In the genomic region with DNA sequence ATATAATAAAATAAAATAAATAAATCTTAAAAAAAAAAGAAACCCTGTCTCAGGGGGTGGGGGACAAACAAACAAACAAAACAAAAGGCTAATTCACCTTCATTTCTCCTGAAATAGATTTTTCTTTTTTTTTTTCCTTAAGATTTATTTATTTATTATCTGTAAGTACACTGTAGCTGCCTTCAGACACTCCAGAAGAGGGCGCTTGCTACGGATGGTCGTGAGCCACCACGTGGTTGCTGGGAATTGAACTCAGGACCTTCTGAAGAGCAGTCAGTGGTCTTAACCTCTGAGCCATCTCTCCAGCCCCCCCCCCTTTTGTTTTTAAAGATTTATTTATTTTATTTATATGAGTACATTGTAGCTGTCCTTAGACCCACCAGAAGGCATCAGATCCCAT, we compare ENCODE assay signal across 14 mouse cellular contexts. TPM values are rescaled to one million over a fixed set of nuclear protein-coding genes. Genes with fewer than 3 reads are reported as not detected.
DNase-seq lines count a peak whose midpoint lies in the region; ATAC-seq and TF ChIP-seq lines count a peak whose summit lies in the region.
"Had no signal": no experiment of that assay in that cellular context is flagged by ENCODE, and none has a peak within 500 bp of the region (broad histone marks: within the 10 kb centered on the region; RNA-seq: fewer than 3 reads in every experiment).

No protein-coding gene starts in this region.

- peak overlapping the region; percentile 87; the same call in 1 of the 2 replicates for H3K4me2 ChIP-seq in lung, embryonic 15.5 days
- H3K4me2 ChIP-seq in limb, embryonic 13.5 days (replicated peaks), result 0 out of 2 replicates have a peak overlapping the region, but pooled peaks have one; percentile 81

- DNase-seq in gastrocnemius, adult 2 months, result no peak
- DNase-seq in gastrocnemius, adult 18-20 months (ENCODE audit: low spot score), result no peak
- no peak for DNase-seq in lung, adult 2 months
- no peak for DNase-seq in layer of hippocampus, postnatal 10 days (ENCODE audit: low spot score in 2 of 2)
- no peak for DNase-seq in natural killer cell, adult 2 months (ENCODE audit: low spot score in 2 of 2)
- DNase-seq: kidney, postnatal 10 days; thymus, postnatal 25 days had no signal

- H3K4me1 ChIP-seq in lung, embryonic 15.5 days, result peaks cover 13% of the 10 kb centered on the region
- H3K4me1 ChIP-seq in lung, adult 2 months (ENCODE audit: control insufficient read depth, insufficient read depth, low read length), result peaks cover 5% of the 10 kb centered on the region; the same call in 1 of the 2 replicates
- H3K4me1 ChIP-seq in E14TG2a.4 (replicated peaks; ENCODE audit: low read depth, low read length), result peaks cover 46% of the 10 kb centered on the region
- H3K4me1 ChIP-seq in limb, embryonic 13.5 days, result peaks cover 16% of the 10 kb centered on the region

- no peak for ATAC-seq in lung, embryonic 15.5 days (ENCODE audit: borderline replicate concordance, extremely low read depth, low FRiP score, low TSS enrichment)
- no peak for ATAC-seq in limb, embryonic 13.5 days (ENCODE audit: low FRiP score, low read depth)

- TF ChIP-seq CTCF in gastrocnemius, adult 2 months (IDR thresholded peaks at IDR 0.05), result peak; percentile 12; the same call in 1 of the 2 replicates
- TF ChIP-seq CTCF in lung, adult 2 months (IDR thresholded peaks at IDR 0.05; ENCODE audit: insufficient read depth, low read length), result no peak
- 0 out of 2 replicates have a peak, but pooled peaks have one; percentile 11 for TF ChIP-seq CTCF in E14TG2a.4 (conservative IDR thresholded peaks at IDR 0.05; ENCODE audit: low read length)

- no peaks in the 10 kb centered on the region for H3K9me3 ChIP-seq in lung, embryonic 15.5 days
- H3K9me3 ChIP-seq in E14TG2a.4 (ENCODE audit: low read length), result no peaks in the 10 kb centered on the region
- H3K9me3 ChIP-seq in limb, embryonic 13.5 days, result no peaks in the 10 kb centered on the region

- WGBS in lung, embryonic 15.5 days, result 70% methylated on average over 4 of the region's 4 CpGs
- WGBS in lung, adult 2 months, result 47% methylated on average over 4 of the region's 4 CpGs
- WGBS in limb, embryonic 13.5 days, result 88% methylated on average over 4 of the region's 4 CpGs

- intact Hi-C loops in gastrocnemius, adult 2 months (cut with DNase I), result loop anchor here (5.0 kb wide), 1 partner anchor 61 kb away; a partner anchor contains a TSS

- H3K36me3 ChIP-seq in lung, embryonic 15.5 days, result peaks cover 26% of the 10 kb centered on the region; the same call in 1 of the 2 replicates
- peaks cover 44% of the 10 kb centered on the region for H3K36me3 ChIP-seq in E14TG2a.4 (ENCODE audit: insufficient read depth, low read length)
- H3K36me3 ChIP-seq in limb, embryonic 13.5 days, result peaks cover 32% of the 10 kb centered on the region

- H3K27ac ChIP-seq in gastrocnemius, adult 2 months, result no peak overlapping the region
- no peak overlapping the region for H3K27ac ChIP-seq in lung, embryonic 15.5 days
- H3K27ac ChIP-seq in limb, embryonic 13.5 days, result no peak overlapping the region

- no peak overlapping the region for H3K9ac ChIP-seq in lung, embryonic 15.5 days
- no peak overlapping the region for H3K9ac ChIP-seq in limb, embryonic 13.5 days

- TF ChIP-seq POLR2A in lung, adult 2 months (IDR thresholded peaks at IDR 0.05; ENCODE audit: borderline replicate concordance, extremely low read depth, low read depth, low read length), result no peak

- no peak overlapping the region for H3K4me3 ChIP-seq in gastrocnemius, adult 2 months
- peak overlapping the region; percentile 92; the same call in 1 of the 2 replicates for H3K4me3 ChIP-seq in lung, embryonic 15.5 days
- H3K4me3 ChIP-seq in lung, adult 2 months (replicated peaks; ENCODE audit: extremely low read depth, low read depth, low read length), result no peak overlapping the region
- peak overlapping the region; percentile 90 for H3K4me3 ChIP-seq in E14TG2a.4 (replicated peaks; ENCODE audit: low read length)
- no peak overlapping the region for H3K4me3 ChIP-seq in limb, embryonic 13.5 days

- H3K27me3 ChIP-seq in lung, embryonic 15.5 days, result no peaks in the 10 kb centered on the region
- H3K27me3 ChIP-seq in E14TG2a.4 (ENCODE audit: insufficient read depth, low read length), result no peaks in the 10 kb centered on the region
- H3K27me3 ChIP-seq in limb, embryonic 13.5 days, result no peaks in the 10 kb centered on the region

RNA-seq across cellular contexts. Expression of a gene that starts 1.4 kb away (rescaled TPM):
- 10 to 100 TPM; 11.6 to 12.2 TPM for total RNA-seq in gastrocnemius, adult 2 months (2021)
- total RNA-seq in gastrocnemius, adult 18-20 months (2021), result 10 to 100 TPM; 11.4 to 12.5 TPM
- 33.2 and 33.6 TPM in 2 replicates for polyA plus RNA-seq in lung, embryonic 15.5 days (2015; fragmentation: Nextera tagmentation; extraction: Ambion mirVana)
- polyA plus RNA-seq in lung, adult 2 months (2012; rRNA removed), result 4.5 and 6.8 TPM in 2 replicates
- polyA plus RNA-seq in limb, embryonic 13.5 days (2015; fragmentation: Nextera tagmentation; extraction: Ambion mirVana), result 46.3 and 47.3 TPM in 2 replicates
- 10 to 100 TPM; 34.8 to 35.6 TPM for total RNA-seq in layer of hippocampus, postnatal 10 days (2021)

RNA-seq across cellular contexts. Expression of a gene that starts 1.5 kb away (rescaled TPM):
- 10 to 100 TPM; 14.9 to 22.8 TPM for total RNA-seq in gastrocnemius, adult 2 months (2021)
- total RNA-seq in gastrocnemius, adult 18-20 months (2021), result 10 to 100 TPM; 11.4 to 17.3 TPM
- 11.7 and 14.6 TPM in 2 replicates for polyA plus RNA-seq in lung, embryonic 15.5 days (2015; fragmentation: Nextera tagmentation; extraction: Ambion mirVana)
- 25.1 and 34.5 TPM in 2 replicates for polyA plus RNA-seq in lung, adult 2 months (2012; rRNA removed)
- 18.1 and 19.7 TPM in 2 replicates for polyA plus RNA-seq in limb, embryonic 13.5 days (2015; fragmentation: Nextera tagmentation; extraction: Ambion mirVana)
- total RNA-seq in layer of hippocampus, postnatal 10 days (2021), result 100 to 1,000 TPM; 105 to 117 TPM

RNA-seq across cellular contexts. Expression of a gene that starts 39.3 kb away (rescaled TPM):
- not detected for total RNA-seq in gastrocnemius, adult 2 months (2021)
- total RNA-seq in gastrocnemius, adult 18-20 months (2021), result not detected
- polyA plus RNA-seq in lung, embryonic 15.5 days (2015; fragmentation: Nextera tagmentation; extraction: Ambion mirVana), result 0.11 TPM in 1 of 2 replicates, not detected in the other
- polyA plus RNA-seq in lung, adult 2 months (2012; rRNA removed), result not detected in 2 replicates
- not detected in 2 replicates for polyA plus RNA-seq in limb, embryonic 13.5 days (2015; fragmentation: Nextera tagmentation; extraction: Ambion mirVana)
- total RNA-seq in layer of hippocampus, postnatal 10 days (2021), result not detected
- total RNA-seq: left cerebral cortex, postnatal 36 days; megakaryocyte-erythroid progenitor cell, adult 5-6 weeks had no signal
- polyA plus RNA-seq: heart, embryonic 14.5 days; spleen, adult 2 months had no signal

RNA-seq across cellular contexts. Expression of a gene that starts 58.9 kb away (rescaled TPM):
- total RNA-seq in gastrocnemius, adult 2 months (2021), result 1 to 10 TPM; 6.1 to 7.9 TPM
- 1 to 10 TPM; 6.0 to 7.7 TPM for total RNA-seq in gastrocnemius, adult 18-20 months (2021)
- polyA plus RNA-seq in lung, embryonic 15.5 days (2015; fragmentation: Nextera tagmentation; extraction: Ambion mirVana), result 20.7 and 24.3 TPM in 2 replicates
- polyA plus RNA-seq in lung, adult 2 months (2012; rRNA removed), result 70.3 and 122 TPM in 2 replicates
- 16.0 and 16.8 TPM in 2 replicates for polyA plus RNA-seq in limb, embryonic 13.5 days (2015; fragmentation: Nextera tagmentation; extraction: Ambion mirVana)
- 10 to 100 TPM; 15.9 to 17.3 TPM for total RNA-seq in layer of hippocampus, postnatal 10 days (2021)
- total RNA-seq: megakaryocyte-erythroid progenitor cell, adult 5-6 weeks had no signal

Comparison
In these comparisons a context has a peak if more than half of its experiments do, and no peak if none do; other contexts are left out.
1. H3K4me3 ChIP-seq: peak in lung, embryonic 15.5 days (single experiment) and E14TG2a.4 (single experiment); none in gastrocnemius, adult 2 months (single experiment), lung, adult 2 months (single experiment) and limb, embryonic 13.5 days (single experiment).
2. RNA of a gene that starts 1.5 kb away (total RNA-seq): 105 to 117 TPM in layer of hippocampus, postnatal 10 days; 14.9 to 22.8 TPM in gastrocnemius, adult 2 months and 11.4 to 17.3 TPM in gastrocnemius, adult 18-20 months; every median in the first group is over 4 times any median in the second.